Mouse (Mus musculus): Measurements from ENCODE around the gene Sart1.

GRCm38 (mm10) chr19:5420579-5420978 lies 32.1 kb upstream of the Sart1 start:
- TF ChIP-seq POLR2A (IDR thresholded peaks at IDR 0.05; ENCODE audit: borderline replicate concordance, insufficient read depth, low read length) (no peak), CTCF (IDR thresholded peaks at IDR 0.05; ENCODE audit: borderline replicate concordance, insufficient read depth, low read depth, low read length) (no peak)

Data from cerebellum, adult 2 months (tissue).